Mouse (Mus musculus) embryo, embryonic 9.5 days (tissue): ENCODE results near the gene Babam1.

Source experiments
- DNase-seq: peaks from one replicate; pipeline ENCODE4 v3.0.0-alpha.2; 2017; ENCODE audit errors: extremely low spot score

Gene Babam1

DNA sequence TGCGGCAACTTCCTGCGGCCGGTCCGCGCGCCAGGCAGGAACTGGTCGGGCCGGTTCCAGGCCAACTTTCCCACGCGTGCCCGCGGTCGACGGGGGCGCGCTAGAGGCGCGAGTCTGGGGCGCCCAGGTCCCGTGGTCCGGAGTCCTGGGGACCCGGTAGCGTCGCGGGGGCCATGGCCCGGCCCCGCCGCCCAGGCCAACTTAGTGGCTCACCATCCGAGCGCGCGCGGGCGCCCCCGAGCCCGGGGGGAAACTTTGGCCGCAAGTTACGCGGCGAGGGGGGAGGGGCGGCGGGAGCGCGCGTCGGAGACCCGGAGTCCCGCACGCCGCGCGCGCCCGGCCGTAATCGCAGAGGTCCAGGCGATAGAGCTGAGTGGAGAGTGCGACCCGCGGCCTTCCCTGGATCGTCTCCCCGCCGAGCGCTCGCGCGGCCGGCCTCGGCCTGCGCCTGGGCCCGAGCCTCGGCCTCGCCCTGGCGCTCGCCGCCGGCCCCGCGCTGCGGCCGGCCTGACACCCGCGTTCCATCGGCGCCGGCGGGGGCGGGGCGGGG is 15.2 kb upstream of the Babam1 start, which contains the start of gene Nr2f6:
Gene Nr2f6 (minus strand): TSS at position 540 of the 550 bp plus-strand sequence.
- peak; percentile 79 for DNase-seq

DNA sequence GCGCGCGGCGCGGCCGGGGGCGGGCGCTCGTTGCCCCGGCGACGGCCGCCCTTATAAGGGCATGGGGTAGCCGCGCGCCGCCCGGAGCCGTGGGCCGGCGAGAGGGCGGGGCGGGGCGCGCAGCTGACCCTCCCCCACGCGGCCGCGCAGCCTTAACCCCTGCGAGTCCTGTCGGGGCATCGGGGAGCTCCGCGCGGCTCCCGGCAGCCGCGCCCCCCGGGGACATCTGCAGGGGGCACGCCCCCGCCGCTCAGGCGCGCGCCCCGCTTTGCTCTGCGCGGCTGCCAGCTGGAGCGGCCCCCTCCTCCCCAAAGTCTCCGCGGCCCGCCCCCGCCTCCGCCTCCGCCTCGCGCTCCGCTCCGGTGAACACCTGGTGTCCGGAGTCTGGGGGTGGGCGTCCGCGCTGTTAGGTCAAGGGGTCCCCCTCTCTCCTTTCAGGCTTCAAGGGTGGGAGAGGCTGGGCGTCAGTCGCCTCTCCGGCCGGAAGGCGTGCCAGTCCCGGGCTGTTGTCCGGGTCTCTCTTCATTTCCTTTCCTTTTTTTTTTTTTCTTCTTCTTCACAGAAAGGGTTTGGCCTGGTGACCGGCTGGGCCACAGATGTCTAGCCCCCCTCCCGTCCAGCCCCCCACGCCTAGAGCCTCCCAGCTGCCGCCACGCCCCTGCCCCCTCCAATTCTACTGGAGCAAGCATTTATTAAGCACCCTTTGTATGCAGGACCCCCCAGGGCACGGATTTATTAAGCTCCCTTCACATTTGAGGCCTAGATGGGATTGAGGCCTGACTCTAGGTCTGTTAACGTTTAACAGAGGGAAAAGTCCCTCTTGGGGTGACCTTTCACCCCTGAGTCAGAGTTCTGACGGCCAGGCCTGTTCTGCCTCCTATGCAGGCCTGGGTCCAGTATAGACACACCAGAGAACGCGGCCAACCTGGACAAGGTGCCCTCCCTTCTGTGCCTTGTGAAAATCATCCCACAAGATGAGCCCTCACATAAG is 14.4 kb upstream of the Babam1 start:
- peak; percentile 92 for DNase-seq

DNA sequence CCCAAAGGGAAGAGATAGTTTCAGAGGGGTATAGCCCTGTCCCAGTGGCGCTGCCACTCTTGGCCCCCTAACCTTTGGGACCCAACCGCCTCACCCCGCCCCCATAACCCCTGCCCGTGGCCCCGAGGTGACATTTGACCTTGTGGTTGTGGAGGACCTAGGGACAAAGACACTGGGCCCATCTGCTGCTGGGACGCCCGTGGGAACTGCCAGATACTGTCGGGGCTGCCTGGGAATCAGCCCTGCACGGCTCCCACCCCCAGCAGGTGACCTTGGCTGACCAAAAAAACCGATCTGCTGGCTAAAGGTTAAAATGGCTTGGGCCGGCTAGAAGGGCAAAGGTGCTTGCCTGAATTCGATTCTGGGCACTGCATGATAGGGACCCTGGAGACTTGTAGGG is 13.3 kb upstream of the Babam1 start:
- peak; percentile 73 for DNase-seq

DNA sequence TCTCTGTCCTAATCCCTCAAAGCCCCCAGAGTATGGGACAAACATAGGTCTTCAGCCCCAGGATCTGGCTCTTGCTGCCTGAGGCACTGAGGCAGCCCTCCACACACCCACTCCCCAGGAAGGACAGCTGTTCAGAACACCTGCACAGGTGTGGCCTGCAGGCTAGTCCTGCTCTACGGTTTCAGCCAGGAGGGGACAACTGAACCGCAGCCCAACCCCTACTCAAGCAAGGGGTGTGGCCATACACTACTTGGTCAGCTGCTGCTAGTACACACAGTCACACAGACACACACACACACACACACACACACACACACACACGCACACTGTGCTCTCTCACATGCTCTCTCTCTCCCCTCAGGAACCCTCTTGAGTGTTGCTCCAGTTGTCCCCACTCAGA is 12.8 kb upstream of the Babam1 start:
- no peak for DNase-seq

DNA sequence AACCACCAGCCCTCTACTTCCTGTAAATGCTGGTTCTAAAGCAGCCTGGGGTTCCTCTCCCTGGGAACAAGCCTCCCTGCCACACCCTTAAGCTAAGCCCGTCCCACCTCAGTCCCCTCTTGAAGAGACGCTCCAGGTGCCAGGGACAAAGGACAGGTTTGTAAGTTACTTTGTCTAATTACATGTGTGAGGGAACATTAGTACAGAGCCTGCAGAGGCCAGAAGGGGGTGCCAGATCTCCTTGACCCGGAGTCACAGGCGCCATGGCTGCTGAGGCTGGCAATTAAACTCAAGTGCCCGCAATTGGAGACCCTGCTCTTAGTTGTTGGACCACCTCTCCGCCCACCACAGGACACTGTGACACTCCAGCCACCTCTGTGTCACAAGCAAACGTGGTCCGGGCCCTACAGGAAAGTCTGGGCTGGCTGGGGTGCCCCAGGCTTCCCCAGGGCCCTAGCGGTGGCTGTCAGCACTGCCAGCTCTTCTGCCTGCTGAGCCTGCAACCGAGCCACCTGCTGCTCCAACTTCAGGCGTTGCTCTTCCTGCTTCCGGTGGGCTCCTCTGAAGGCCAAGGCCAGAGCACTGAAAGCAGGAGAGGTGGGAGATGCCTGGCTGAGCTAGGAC is 11.3 kb upstream of the Babam1 start:
- no peak for DNase-seq

DNA sequence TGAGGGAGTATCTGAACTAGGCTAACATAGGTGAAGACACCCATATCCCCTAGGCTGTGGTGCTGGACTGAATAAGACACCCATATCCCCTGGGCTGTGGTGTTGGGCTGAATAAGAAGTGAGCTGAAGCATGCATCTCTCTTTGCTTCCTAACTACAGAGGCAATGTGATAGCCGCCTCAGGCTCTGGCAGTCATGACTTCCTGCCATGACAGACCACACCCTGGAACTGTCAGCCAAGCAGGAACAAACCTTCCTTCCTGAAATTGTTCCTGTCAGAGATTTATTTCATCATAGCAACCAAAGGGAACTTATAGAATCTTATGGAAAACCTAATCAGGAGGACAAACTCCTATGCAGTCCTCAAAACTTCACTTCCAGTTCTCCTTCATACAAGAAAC is 8.4 kb upstream of the Babam1 start:
- no peak for DNase-seq

DNA sequence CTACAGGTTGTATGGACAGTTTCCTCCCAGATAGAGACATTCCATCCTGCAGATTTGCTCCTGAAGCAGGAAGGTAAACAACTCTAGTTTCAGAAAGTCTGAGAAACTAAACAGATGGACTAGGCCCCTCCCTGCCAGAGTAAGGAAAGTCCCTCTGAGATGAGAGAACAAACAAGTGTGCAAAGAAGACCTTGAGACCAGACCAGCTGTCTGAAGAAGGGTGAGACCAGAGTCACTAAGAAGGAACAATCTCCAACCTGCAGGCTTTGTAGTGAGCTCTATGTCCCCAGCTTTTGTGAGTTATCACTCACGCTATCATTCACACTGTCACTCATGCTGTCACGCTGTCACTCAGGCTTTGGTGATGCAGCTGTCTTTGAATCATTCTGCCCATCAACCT is 5.0 kb upstream of the Babam1 start:
- DNase-seq: no peak

DNA sequence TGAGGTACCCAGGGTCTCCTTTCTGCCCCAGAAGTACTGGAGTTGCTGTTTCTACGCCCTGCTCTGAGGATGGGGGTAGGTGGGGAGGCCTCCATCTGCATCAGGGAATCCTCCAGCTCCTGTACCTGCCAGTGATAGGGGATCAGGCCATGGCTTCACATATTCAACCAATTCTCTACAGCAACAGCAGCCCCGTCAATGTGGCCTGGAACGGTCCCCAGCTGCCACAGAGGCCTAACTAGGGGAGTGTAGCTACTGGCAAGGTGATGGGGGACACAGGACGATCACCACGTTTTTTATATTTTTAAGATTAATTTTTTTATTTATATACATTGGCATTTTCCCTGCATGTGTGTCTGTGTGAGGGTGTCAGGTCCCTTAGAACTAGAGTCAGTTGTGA is 4.3 kb upstream of the Babam1 start:
- no peak for DNase-seq

DNA sequence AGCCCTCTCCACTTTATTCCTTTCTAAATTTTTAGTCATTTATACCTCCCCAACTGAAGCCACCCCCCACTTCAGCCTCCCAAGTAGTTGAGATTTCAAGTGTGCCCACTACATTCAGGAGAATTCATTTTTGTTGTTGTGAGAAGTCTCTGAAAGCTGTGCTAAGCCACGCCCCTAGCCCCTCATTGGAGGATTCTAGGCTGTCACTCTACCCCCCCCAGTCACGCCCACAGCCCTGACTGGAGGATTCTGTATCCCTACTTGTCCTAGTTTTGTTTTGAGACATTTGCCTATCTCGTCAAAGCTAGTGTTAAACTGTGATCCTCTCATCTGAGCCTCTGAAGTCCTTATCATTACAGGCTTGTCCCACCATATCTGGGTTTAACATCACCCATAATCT is 3.8 kb upstream of the Babam1 start:
- peak; percentile 54 for DNase-seq

DNA sequence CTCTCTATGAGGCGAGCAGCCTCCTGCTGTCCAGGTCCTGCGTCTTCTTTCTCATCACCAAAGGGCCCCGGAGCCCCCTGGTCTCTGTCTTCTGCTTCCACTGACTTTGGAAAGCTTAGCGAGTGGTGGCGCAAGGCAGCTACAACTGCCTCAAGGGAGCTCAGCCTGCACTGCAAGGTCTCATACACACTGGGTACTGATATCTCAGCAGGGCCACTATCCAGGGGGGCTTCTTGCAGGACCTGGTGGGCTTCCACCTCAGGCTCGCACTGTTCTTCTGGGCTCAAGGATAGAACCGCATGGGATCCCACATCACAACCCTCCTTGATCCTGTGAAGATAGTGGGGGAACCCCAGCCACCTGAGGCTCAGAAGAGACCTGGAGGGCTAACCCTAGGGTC is 2.2 kb upstream of the Babam1 start:
- no peak for DNase-seq

DNA sequence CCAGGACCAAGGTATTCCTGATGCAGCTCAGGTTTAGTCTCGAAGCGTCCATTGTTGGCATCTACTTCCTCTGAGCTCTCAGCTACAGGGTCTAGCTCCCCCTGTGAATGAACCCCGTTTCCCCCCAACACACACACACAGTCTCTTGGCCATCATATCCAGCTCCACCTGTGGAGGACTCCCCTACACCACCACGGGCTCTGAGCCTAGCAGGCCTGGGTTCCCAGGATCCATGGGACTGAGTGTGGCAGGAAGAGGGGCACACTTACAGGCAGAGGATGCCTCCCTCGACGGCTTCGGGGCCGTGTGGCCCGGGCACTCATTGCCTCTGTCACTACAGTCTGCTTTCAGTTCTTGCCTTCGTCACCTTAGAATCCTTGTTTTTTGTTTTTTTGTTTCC is 1.6 kb upstream of the Babam1 start:
- DNase-seq: no peak

DNA sequence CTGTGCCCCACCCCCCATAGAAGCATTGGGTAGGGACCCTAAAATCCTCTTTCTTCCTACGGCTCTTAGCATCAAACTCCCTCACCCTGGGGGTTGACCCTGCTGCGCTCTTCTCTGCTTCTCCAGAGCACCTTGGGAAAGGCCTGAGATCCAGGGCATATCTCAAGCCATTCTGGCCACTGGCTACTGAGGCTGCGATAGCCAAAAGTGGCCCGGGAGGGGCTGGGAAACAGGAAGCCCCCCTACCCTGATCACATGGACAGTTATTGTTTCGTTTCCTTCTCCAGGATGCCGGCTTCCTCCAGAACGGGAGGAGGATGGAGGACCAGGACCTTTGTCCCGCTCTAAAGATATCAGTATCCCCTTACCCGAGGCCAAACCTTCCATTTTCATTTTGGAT is 1.0 kb upstream of the Babam1 start, which contains the start of gene Ushbp1:
Gene Ushbp1 (minus strand): TSS at position 174 of the 400 bp plus-strand sequence.
- no peak for DNase-seq

DNA sequence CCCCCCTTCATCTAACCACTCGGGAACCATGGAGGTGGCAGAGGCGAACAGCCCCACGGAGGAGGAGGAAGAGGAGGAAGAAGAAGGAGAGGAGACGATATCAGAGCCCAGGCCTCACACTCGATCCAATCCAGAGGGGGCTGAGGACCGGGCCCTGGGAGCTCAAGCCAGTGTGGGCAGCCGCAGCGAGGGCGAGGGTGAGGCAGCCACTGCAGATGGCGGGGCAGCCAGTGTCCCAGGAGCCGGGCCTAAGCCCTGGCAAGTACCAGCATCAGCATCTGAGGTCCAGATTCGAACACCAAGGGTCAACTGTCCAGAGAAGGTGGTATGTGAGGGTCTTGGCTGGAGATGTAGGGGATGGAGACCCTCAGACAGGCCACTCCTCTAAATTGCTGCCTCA is 1.0 kb downstream of the Babam1 start:
- no peak for DNase-seq

DNA sequence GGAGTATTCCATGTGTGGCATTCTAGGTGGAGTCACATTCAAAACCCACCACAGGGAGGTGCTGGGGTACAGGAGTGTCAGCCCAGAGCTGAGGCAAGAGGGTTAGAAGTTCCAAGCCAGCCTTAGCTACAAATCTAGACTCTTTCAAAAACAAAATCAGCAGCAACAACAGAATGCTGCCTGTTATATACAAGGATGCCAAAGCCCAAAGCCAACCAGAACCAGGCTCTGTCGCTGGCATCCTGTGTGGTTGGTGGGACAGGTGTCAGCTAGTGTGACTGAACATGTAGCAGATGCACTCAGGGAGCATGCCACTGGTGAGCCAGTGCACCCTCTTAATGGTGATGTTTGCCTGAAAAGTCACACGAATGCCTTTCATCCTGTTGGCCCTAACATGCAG is 4.2 kb downstream of the Babam1 start:
- DNase-seq: no peak

DNA sequence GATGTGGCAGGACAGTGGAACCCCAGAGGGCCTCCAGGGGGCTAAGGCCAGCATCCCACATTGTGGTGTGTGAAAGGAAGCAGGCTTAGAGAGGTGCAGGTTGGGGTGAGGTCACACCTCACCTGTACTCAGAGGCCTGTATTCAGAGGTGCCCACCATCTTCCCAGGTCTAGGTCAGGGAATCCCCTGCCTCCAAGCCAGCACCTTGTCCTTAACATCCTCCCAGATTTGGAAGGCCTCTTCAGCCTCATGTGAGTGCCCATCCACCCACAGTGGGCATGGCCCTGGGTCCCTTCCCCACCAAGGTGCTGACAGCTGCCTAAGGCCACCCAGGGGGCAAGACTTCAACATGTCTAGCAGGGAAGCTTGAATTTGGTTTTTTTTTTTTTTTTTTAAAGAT is 4.8 kb downstream of the Babam1 start:
- DNase-seq: no peak

DNA sequence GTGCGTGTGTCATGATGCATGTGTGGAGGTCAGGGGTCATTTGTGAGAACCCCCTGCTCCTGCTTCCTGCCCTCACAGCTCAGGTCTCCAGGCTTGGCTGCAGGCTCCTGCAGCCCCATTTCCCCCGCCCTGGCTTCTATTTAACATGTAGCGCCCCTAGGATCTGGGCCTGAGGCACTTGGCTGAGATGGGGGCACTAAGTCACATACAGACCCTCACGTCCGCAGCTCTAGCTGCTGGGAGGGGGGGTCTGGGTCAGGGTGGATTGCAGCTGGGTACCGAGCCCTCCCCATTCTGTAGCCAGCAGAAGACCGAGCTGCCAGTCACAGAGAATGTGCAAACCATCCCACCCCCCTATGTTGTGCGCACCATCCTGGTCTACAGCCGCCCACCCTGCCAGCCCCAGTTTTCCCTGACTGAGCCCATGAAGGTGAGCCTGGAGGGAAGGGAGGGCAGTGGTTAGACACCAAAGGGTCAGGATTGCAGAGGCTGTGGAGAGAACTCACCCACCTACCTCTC is 5.8 kb downstream of the Babam1 start:
- no peak for DNase-seq

DNA sequence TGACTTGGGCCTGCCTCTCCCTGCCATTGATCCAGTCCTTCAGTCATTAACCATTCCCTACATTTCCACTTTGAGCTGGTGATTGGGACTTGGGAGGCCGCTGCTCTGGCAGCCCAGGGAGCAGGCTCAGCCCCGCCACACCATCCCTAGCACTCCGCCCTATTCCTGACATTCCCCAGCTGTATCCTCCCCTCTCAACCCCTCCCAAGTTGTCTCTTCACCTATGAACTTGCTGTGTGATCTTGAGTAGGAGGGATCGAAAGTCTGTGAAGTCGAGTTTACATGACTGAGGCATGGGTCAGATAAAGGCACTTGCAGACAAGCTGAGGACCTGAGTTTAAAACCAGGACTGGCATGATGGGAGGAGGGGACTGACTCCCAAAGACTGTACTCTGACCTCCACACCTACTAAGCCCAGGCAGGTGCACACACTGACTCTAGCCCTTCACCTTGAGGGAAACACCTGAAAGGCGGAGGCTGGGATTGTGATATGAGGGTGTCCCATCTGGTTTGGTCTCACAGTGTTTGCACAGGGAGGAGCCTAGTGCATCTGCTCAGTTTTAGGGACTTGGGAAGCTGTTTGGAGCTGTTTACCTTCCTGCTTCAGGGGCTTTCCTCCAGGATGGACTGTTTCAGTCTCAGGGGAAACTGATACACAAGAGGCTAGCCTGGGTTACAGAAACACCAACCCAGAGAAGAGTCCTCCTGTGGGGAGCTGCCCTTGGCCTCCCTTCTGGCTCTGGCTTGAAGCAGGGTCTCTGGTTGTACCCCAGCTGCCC is 6.6 kb downstream of the Babam1 start:
- DNase-seq: no peak

DNA sequence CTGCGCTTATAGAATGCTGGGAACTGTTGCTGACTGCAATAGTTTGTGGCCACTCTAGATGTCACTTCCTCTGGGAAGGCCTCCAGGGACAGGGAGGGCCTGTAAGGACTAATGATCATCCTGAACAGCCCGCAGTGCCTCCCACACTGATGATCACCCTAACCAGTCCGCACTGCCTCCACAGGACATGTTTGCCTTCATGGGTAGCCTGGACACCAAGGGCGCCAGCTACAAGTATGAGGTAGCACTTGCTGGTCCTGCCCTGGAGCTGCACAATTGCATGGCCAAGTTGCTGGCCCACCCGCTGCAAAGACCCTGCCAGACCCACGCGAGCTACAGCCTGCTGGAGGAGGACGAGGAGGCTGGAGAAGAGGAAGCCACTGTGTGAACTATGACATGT is 7.3 kb downstream of the Babam1 start:
- DNase-seq: no peak

DNA sequence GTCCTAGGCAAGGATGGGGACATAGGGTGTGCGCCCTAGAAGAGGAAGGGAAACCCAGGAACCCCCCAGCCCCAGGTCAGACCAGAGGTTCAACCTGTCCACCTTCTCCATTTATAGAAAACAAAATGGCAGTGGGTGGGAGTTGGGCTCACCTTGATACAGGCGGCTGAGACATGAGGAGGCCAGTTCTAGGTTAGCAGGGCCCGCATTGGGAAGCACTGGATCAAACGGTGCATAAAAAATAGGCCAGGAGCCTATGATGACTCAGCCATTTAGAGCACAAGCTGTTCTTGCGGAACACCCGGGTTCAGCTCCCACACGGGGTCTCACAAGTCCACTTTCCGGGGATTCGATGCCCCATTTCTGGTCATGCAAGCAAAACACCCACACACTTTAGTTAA is 8.3 kb downstream of the Babam1 start:
- no peak for DNase-seq

DNA sequence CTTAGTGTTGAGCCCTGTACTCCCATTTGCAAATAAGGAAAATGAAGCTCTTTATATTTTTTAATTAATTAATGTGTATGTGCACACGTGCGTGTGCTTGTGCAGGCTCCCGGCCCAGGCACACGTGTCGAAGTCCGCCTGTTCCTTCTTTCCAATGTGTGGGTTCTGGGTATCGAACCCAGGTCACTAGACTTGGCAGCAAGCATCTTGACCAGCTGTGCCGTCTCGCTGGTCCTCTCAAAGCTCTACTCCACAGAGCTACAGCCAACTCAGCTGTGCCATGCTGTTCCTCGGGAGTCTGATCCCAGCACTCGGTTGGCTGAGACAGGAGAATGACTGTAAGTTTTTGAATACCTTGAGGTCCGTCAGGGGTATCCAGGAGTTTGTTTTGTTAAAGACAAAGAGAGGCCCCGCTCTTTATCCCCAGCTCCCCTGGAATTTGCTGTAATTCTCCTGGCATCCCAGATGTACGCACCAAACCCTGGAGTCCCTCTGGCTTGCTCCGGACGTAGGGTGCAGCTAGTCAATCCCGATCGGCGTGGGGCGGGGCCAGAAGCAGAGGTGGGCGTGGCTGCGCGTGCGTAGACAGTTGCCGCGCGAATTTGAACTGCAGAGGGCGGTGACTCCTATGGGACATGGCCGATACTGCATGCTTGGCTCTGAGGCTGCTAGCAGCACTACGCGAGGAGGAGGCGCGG is 8.9 kb downstream of the Babam1 start, which contains the start of gene Ankle1:
Gene Ankle1 (plus strand): TSS at position 610 of the 698 bp plus-strand sequence.
- DNase-seq: peak; percentile 98
